Mouse (Mus musculus) limb, embryonic 13.5 days (tissue): Measurements from ENCODE around the gene Khk. TPM values are rescaled to one million over a fixed set of nuclear protein-coding genes. Genes with fewer than 3 reads are reported as not detected.

Experiments used
- ATAC-seq: fragments of 200-750 bp; cut with Nextera tagmentation; 2 replicates; pipeline ENCODE4 v1.8.0; 2017; ENCODE audit warnings: low read depth, moderate number of reproducible peaks, moderate TSS enrichment; ENCODE audit not compliant: low FRiP score
- H3K27ac ChIP-seq: fragments of 300-500 bp; sonication (generic); 2 replicates; pipeline ENCODE4 v1.5.1; 2015; ENCODE audit warnings: inconsistent platforms, mild to moderate bottlenecking, moderate library complexity
- H3K27me3 ChIP-seq: fragments of 300-500 bp; sonication (generic); 2 replicates; pipeline ENCODE4 v1.6.1; 2015; ENCODE audit warnings: mild to moderate bottlenecking, inconsistent platforms
- H3K36me3 ChIP-seq: fragments of 300-500 bp; sonication (generic); 2 replicates; pipeline ENCODE4 v1.6.1; 2015; ENCODE audit warnings: inconsistent platforms, mild to moderate bottlenecking, moderate library complexity
- H3K4me1 ChIP-seq: fragments of 300-500 bp; sonication (generic); 2 replicates; pipeline ENCODE4 v1.6.1; 2015; ENCODE audit warnings: inconsistent platforms
- H3K4me2 ChIP-seq: fragments of 300-500 bp; sonication (generic); replicated peaks from 2 replicates; pipeline ENCODE4 v1.6.1; 2015; ENCODE audit warnings: inconsistent platforms, mild to moderate bottlenecking, moderate library complexity
- H3K4me3 ChIP-seq: fragments of 300-500 bp; sonication (generic); 2 replicates; pipeline ENCODE4 v1.5.1; 2015; ENCODE audit warnings: moderate library complexity, mild to moderate bottlenecking, inconsistent platforms
- H3K9ac ChIP-seq: fragments of 300-500 bp; sonication (generic); 2 replicates; pipeline ENCODE4 v1.6.1; 2015; ENCODE audit warnings: mild to moderate bottlenecking, inconsistent platforms
- H3K9me3 ChIP-seq: fragments of 300-500 bp; sonication (generic); 2 replicates; pipeline ENCODE4 v1.6.1; 2016; ENCODE audit warnings: inconsistent platforms
- WGBS: fragments of 180-500 bp; shearing (Covaris S2); methylation state at CpG from one replicate; pipeline ENCODE4 v1.1.7; 2015; 5-methylcytosine and 5-hydroxymethylcytosine counted together
- polyA plus RNA-seq: library from polyadenylated mRNA; unstranded; fragments of >200 nt; fragmentation: Nextera tagmentation; extraction: Ambion mirVana; gene quantifications from 2 replicates; pipeline ENCODE4 v1.2.1, GENCODE M21; 2015

Khk gene
- polyA plus RNA-seq, 1 experiment from 2014 or later, result 22.6 TPM

DNA sequence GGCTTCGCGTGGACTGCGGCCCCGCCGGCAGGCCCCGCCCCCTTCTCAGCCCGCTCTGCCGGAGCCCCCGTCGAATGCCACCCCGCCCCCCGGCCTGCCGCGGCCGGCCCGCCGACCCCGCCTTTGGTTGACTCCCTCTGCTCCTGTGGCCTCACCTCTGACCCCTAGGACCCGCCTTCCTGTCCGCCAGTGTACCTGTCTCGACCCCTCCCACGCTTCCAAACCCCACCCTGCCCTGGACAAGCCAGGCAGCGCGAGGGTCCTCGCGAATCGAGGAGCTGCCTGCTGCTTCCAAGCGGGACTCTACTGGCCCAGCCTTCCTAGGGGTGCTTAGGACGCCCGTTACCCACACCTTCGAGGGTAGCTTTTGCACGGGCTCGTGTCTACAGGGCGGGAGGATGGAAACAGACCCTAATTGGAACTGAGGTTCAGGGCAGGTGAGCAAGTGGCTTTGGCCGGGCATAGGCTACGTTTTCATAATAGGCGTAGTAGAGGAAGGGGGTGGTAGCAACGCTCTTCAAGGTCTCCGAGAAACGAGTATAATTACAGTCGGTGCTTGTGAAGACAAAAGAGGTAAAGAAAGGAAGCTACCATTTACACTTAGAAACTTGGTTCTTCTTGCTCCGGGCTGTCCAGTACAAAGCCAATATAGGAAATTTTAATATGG, 32.0 kb upstream of the Khk start:
- Histone ChIP-seq H3K9ac (peak overlapping the region; percentile 89), H3K27ac (peak overlapping the region; percentile 99), H3K27me3 (no peaks in the 10 kb centered on the region), H3K36me3 (peaks cover 38% of the 10 kb centered on the region), H3K4me1 (peaks cover 19% of the 10 kb centered on the region), H3K4me2 (peak overlapping the region; percentile 73), H3K9me3 (no peaks in the 10 kb centered on the region), H3K4me3 (peak overlapping the region; percentile 73)
- ATAC-seq, result peak; percentile 33
- 1% methylated on average over 35 of the region's 42 CpGs for WGBS

DNA sequence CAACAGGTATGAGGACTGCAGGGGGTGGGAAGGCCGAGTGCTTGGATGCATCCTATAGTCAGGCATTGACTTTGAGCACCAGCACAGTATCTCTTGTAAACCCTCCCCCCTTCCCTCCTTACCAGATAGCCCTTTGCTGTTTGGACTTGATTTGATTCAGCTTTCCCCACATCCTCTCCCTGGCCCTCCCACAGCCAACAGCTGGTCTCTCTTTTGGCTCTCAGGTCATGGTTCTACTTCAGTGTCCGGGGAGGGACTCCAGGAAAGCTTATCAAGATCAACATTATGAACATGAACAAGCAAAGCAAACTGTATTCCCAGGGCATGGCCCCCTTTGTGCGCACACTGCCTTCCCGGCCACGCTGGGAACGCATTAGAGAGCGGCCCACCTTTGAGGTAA, 30.9 kb upstream of the Khk start:
- peak overlapping the region; percentile 99 for H3K27ac ChIP-seq
- H3K4me1 ChIP-seq, result peaks cover 19% of the 10 kb centered on the region
- H3K36me3 ChIP-seq, result peaks cover 50% of the 10 kb centered on the region
- peak overlapping the region; percentile 89 for H3K9ac ChIP-seq
- no peaks in the 10 kb centered on the region for H3K9me3 ChIP-seq
- peak overlapping the region; percentile 73 for H3K4me3 ChIP-seq
- no peak for ATAC-seq
- no peaks in the 10 kb centered on the region for H3K27me3 ChIP-seq
- WGBS, result 88% methylated on average over 7 of the region's 7 CpGs
- peak overlapping the region; percentile 73 for H3K4me2 ChIP-seq

DNA sequence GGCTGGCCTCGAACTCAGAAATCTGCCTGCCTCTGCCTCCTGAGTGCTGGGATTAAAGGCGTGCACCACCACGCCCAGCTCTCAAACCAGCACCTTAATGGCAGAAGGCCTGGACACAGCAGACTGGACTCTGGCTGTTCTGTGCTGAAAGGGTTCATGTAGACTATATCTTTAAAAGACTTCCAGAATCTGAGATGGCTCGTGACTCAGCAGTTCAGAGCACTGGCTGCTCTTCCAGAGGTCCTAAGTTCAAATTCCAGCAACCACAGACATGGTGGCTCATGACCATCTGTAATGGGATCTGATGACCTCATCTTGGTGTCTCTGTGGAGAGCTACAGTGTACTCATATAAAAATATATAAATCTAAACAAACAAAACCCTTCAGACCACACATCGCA, 19.4 kb upstream of the Khk start:
- ATAC-seq, result no peak
- Histone ChIP-seq H3K9me3 (no peaks in the 10 kb centered on the region), H3K27ac (no peak overlapping the region), H3K4me1 (peaks cover 27% of the 10 kb centered on the region), H3K9ac (no peak overlapping the region), H3K36me3 (peaks cover 75% of the 10 kb centered on the region), H3K4me2 (no peak overlapping the region), H3K27me3 (no peaks in the 10 kb centered on the region), H3K4me3 (no peak overlapping the region)
- 94% methylated on average over 5 of the region's 5 CpGs for WGBS

DNA sequence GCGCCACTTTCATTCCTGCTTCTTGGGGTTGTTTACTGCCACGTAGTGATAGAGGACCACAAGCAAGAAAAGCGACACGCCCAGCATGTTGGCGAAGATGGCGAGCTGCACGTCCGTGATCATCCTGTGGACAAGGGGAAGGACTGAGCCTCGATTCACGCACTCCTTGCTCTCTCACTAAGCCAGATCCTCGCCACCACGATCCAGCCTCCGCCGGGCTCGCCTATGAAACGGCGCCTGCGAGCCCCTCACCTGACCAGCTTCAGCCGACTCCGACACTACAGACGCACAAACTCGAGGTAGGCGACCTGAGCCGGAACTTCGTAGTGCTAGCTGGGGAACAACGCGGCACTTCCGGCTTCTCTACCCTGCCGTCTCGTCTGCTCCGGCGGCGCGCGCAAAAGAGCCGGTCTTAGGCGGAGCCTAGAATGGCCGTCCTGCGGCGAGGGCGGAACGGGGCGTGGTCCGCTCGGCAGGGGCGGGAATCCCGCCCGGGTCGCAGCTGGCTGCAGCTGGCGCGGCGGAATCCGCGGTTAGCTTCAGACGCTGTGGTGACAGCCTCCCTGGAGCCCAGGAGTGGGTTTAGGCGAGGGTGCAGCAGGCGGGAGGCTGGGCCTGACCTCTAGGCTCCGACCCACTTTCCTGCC, 13.7 kb upstream of the Khk start, which contains the start of gene Ost4:
Gene Ost4 (minus strand): TSS at position 376 of the 647 bp plus-strand sequence.
- under 1% methylated on average over 57 of the region's 58 CpGs for WGBS
- H3K9me3 ChIP-seq, result no peaks in the 10 kb centered on the region
- peak; percentile 94 for ATAC-seq
- H3K36me3 ChIP-seq, result peaks cover 37% of the 10 kb centered on the region
- peak within 1 kb of the TSS; percentile 79 for H3K4me3 ChIP-seq
- peak within 1 kb of the TSS; percentile 96 for H3K27ac ChIP-seq
- H3K27me3 ChIP-seq, result no peaks in the 10 kb centered on the region
- H3K4me1 ChIP-seq, result peaks cover 70% of the 10 kb centered on the region
- H3K4me2 ChIP-seq, result peak within 1 kb of the TSS; percentile 96
- H3K9ac ChIP-seq, result peak within 1 kb of the TSS; percentile 87

DNA sequence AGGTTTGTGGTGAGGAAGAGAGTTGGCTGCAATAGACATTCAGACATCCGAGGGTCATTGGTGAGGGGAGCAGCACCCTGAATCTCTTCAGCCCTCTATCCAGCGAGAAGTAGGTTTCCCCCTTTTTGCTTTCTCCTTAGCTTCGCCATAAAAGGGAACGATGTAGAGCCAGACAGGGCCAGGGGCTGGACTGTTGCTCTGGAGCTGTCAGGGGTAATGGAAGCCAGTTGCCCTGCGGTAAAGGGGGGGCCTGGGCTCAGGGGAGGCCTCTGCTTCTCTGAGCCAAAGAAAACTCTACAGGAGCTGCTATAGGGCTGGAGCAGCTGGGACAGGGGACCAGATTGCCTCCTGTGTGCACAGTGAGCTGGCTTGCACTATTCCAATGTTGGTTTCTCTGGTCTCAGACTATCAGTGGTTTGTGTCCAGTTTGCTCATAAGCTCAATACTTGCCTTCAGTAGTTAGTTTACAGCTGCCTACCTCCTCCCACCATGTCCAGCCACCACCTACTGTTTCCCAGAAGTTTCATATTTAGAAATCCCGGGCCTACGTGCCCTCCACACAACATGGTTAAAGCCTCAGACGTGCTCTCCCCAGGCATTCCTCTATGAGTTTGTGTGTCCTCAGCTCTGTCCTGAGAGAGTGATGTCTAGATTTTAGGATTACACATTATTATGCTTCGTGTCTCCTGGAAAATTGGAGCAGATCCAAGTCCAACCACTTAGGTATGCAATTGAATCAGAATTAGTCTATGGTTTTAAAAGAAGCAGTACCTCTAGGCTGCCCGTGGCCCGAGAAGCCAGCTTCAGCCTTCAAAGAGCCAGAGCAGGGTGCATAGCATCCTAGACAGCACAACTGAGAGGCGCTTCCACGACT, 12.6 kb upstream of the Khk start:
- 16% methylated on average over 13 of the region's 13 CpGs for WGBS
- Histone ChIP-seq H3K4me3 (peak overlapping the region; percentile 79), H3K9me3 (no peaks in the 10 kb centered on the region), H3K36me3 (peaks cover 26% of the 10 kb centered on the region), H3K4me2 (peak overlapping the region; percentile 96), H3K27me3 (no peaks in the 10 kb centered on the region), H3K4me1 (peaks cover 77% of the 10 kb centered on the region), H3K9ac (peak overlapping the region; percentile 80), H3K27ac (peak overlapping the region; percentile 96)
- peak; percentile 11; the same call in 1 of the 2 replicates for ATAC-seq

DNA sequence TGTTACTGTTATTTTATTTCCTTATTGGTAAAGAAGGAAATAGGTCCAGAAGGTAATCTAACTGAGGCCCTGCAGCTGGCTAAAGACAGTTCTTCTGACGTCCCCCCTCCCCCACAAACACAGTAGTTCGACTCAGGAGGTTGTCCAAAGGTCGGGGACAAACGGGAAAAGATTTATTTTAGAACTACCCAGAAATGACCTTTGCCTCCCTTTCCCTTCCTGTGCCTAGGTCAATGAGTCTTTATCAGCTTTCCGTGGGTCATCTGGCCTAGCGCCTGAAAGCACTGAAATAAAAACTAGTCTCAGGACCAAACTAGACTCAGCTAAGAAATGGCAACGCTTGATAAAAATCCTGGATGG, 12.0 kb upstream of the Khk start:
- H3K27ac ChIP-seq, result peak overlapping the region; percentile 96
- no peaks in the 10 kb centered on the region for H3K27me3 ChIP-seq
- 20% methylated on average over 7 of the region's 7 CpGs for WGBS
- no peaks in the 10 kb centered on the region for H3K9me3 ChIP-seq
- peak overlapping the region; percentile 80; the same call in 1 of the 2 replicates for H3K9ac ChIP-seq
- H3K36me3 ChIP-seq, result peaks cover 20% of the 10 kb centered on the region
- no peak for ATAC-seq
- H3K4me3 ChIP-seq, result no peak overlapping the region
- H3K4me1 ChIP-seq, result peaks cover 80% of the 10 kb centered on the region
- H3K4me2 ChIP-seq, result peak overlapping the region; percentile 96

DNA sequence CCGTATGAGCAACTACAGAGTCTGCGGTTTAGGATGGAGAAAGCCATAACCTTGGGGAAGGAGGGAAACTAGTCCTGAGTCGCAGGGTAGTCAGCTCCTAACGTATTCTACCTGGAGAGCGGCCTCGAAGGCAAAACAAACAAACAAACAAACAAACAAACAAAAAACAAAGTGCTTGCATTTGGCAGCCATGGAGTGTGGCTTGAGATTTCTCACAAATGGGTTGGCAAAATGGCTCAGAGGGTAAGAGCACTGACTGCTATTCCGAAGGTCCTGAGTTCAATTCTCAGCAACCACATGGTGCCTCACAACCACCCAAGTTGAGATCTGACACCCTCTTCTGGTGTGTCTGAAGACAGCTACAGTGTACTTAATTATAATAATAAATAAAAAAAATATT, 11.4 kb upstream of the Khk start:
- H3K9ac ChIP-seq, result no peak overlapping the region
- no peak overlapping the region for H3K4me3 ChIP-seq
- no peak for ATAC-seq
- peaks cover 82% of the 10 kb centered on the region for H3K4me1 ChIP-seq
- no peaks in the 10 kb centered on the region for H3K9me3 ChIP-seq
- 80% methylated on average over 7 of the region's 7 CpGs for WGBS
- H3K27me3 ChIP-seq, result no peaks in the 10 kb centered on the region
- H3K36me3 ChIP-seq, result peaks cover 14% of the 10 kb centered on the region
- H3K27ac ChIP-seq, result peak overlapping the region; percentile 96
- H3K4me2 ChIP-seq, result 0 out of 2 replicates have a peak overlapping the region, but pooled peaks have one; percentile 96

DNA sequence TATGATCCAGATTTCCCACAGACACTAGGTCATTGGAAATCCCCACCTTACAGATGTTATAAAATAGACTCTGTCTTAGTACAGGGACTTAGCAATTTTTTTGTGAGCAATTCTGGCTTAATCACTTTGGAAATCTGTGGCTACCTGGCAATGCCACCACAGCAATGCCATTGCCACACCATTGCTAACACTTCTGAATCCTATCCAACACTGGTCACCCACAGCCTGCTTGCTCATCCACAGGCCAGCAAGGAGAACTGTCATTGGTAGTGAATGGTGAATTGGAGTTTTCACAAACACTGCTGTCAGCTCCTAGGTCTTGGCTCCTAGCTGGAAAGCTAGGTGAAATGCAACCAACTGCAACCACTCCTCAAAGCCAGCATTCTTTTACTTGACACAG, 10.8 kb upstream of the Khk start:
- Histone ChIP-seq H3K4me1 (peaks cover 82% of the 10 kb centered on the region), H3K27ac (peak overlapping the region; percentile 99), H3K36me3 (peaks cover 8% of the 10 kb centered on the region), H3K9me3 (no peaks in the 10 kb centered on the region), H3K4me2 (peak overlapping the region; percentile 25), H3K4me3 (no peak overlapping the region), H3K27me3 (no peaks in the 10 kb centered on the region), H3K9ac (0 out of 2 replicates have a peak overlapping the region, but pooled peaks have one; percentile 15)
- no peak for ATAC-seq

DNA sequence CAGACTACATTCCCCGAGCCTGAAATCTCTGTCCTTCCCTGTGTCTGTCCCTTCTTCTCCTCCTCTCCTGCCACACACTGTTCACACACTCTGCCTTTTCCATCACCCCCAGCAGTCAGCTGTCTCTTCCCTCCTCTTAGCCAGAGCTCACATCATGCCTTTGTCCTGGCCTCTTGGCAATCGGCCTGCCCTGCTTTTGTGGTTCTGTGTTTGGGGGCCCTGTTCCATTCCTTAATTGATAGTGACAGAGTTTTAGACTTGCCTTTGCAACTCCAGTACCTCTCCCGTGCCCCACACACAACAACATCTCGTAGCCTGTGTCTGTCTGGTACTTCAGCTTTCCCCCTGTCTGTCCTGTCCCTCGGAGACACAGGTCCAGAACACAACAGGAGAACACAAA, 9.1 kb upstream of the Khk start:
- ATAC-seq, result no peak
- Histone ChIP-seq H3K4me2 (peak overlapping the region; percentile 99), H3K9me3 (no peaks in the 10 kb centered on the region), H3K36me3 (peaks cover 6% of the 10 kb centered on the region), H3K4me1 (peaks cover 82% of the 10 kb centered on the region), H3K9ac (peak overlapping the region; percentile 31; the same call in 1 of the 2 replicates), H3K27ac (peak overlapping the region; percentile 99), H3K27me3 (no peaks in the 10 kb centered on the region), H3K4me3 (no peak overlapping the region)
- WGBS, result 59% methylated on average over 5 of the region's 5 CpGs

DNA sequence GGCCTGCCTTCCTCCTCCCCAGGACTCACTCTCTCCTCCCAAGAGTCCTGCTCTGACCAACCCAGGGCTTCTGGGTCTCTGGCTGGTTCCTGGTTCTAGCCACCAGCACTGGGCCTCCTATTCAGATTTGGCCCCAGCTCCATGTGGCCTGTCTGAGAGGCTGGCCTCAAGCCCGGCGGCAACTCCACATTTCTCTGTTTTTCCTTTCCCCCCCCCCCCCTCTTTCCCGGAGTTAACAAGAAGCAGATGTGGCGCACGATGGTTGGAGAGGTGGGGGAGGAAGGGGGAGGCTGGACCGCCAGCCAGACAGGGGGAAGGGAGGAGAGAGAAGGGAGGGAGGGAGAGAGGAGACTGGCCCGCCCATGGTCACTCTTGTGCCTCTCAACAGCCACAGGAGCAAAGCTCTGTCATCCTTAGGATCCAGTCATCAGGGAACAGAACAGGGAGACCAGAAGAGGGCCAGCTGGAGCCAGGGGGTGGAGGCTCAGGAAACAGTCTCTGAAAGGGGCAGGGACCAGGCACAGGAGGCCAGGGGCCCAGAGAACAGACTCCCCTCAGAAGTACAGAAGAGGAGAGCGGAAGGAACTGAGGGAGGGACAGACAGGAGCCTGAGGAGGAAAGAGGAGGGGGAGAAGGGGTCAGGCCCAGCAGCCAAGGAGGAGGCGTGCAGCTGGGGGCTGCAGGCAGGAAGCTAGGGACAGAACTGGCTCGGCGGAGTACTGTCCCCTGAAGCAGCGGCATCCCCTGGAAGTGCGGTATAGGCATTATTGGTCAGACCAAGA, 8.0 kb upstream of the Khk start, which contains the start of gene Emilin1:
Gene Emilin1 (plus strand): TSS at position 343 of the 782 bp plus-strand sequence.
- Histone ChIP-seq H3K4me1 (peaks cover 89% of the 10 kb centered on the region), H3K27ac (peak within 1 kb of the TSS; percentile 99)

DNA sequence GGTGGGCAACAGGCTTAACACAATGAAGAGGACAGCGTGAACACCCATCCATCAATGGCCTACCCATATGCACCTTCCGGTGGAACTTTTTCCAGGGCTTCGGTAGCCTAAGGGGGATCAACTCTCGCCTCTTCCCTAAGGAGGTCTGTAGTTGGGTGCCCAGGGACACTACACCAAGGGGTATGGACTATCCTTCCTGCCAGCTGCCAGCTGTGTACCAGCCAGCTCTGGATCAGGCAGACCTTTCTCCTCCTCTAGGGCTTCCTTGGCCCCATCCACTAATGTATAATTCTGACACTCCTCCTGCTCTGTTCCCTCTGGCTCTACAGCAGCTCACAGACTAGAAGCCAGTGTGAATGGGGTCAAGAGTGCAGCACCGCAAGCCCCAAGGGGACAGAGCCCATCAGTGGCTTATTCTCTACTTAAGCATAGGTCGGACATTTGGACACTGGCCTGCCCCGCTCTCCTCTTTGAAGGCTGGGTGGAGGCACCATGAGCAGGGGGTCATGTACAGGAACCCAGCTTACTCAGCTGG, 7.1 kb upstream of the Khk start:
- Histone ChIP-seq H3K4me2 (peak overlapping the region; percentile 99), H3K9me3 (no peaks in the 10 kb centered on the region), H3K36me3 (peaks cover 26% of the 10 kb centered on the region), H3K4me1 (peaks cover 89% of the 10 kb centered on the region), H3K27ac (peak overlapping the region; percentile 99), H3K27me3 (no peaks in the 10 kb centered on the region), H3K4me3 (peak overlapping the region; percentile 65), H3K9ac (peak overlapping the region; percentile 89)
- ATAC-seq, result no peak
- 20% methylated on average over 7 of the region's 7 CpGs for WGBS

More for the DNA sequence above, 8.0 kb upstream of the Khk start, which contains the start of gene Emilin1:
- peak within 1 kb of the TSS; percentile 89 for H3K9ac ChIP-seq
- H3K36me3 ChIP-seq, result peaks cover 17% of the 10 kb centered on the region
- peak; percentile 82 for ATAC-seq
- no peaks in the 10 kb centered on the region for H3K9me3 ChIP-seq
- H3K4me2 ChIP-seq, result peak within 1 kb of the TSS; percentile 99
- H3K27me3 ChIP-seq, result no peaks in the 10 kb centered on the region
- H3K4me3 ChIP-seq, result peak within 1 kb of the TSS; percentile 65
- 2% methylated on average over 12 of the region's 13 CpGs for WGBS
